Mouse (Mus musculus): ENCODE measurements at regions not wholly inside any gene's neighbourhood (a gene's known extent, or its start where the extent isn't known, plus 50 kb on each side); places are given as distances from the start of the nearest gene placed in this dataset.

GRCm38 (mm10) chr19:21527391-21527790 lies 54.1 kb upstream of the Gda start:
- DNase-seq, result no peak

- DNase-seq, result peak; percentile 58 to 61
Measured at GRCm38 (mm10) chr19:21525808-21526207, 52.6 kb upstream of the Gda start.
